Mouse (Mus musculus) adrenal gland, adult 8-10 months (tissue): Measurements from ENCODE around the gene Phf21a. TPM values are rescaled to one million over a fixed set of nuclear protein-coding genes. Genes with fewer than 3 reads are reported as not detected.

Source experiments
- DNase-seq: peaks from one replicate; pipeline ENCODE4 v3.0.0; 2022
- total RNA-seq, 4 experiments: library from RNA; stranded (reverse); gene quantifications; 2 replicates each; pipeline ENCODE4 v1.2.4; 2022

Phf21a gene
- total RNA-seq, 4 experiments from 2014 or later = 65.0 to 107 (median 75.6) TPM

- DNase-seq = no peak
These were observed 141.9 kb downstream of the Phf21a start for GRCm38 (mm10) chr2:92234768-92235332.

DNA sequence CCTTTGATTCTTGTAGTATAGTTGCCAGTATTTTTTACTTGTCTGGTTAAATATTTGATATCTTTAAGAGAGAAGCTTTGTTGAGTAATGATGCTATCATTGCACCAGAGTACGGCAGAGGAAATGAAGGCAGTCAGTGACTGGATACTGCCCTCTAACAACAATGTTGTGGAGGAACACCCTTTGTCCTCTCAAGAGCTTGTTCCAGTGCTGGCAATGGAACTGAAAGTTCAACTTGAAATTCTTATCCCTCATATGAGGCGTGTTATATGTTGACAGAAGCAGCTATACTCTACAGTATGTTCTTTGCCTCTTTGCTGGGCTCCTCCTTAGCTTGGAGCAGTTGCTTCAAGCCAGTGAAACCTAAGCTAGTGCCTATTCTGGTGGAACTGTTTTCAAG, 147.4 kb downstream of the Phf21a start:
- no peak for DNase-seq

GRCm38 (mm10) chr2:92240816-92241215, 147.9 kb downstream of the Phf21a start:
- no peak for DNase-seq

- DNase-seq = no peak
These were observed 148.4 kb downstream of the Phf21a start for GRCm38 (mm10) chr2:92241317-92241716.

- DNase-seq = no peak
These were observed 153.2 kb downstream of the Phf21a start for GRCm38 (mm10) chr2:92246112-92246511.

- no peak for DNase-seq
These were observed 154.8 kb downstream of the Phf21a start for GRCm38 (mm10) chr2:92247711-92248110.

DNA sequence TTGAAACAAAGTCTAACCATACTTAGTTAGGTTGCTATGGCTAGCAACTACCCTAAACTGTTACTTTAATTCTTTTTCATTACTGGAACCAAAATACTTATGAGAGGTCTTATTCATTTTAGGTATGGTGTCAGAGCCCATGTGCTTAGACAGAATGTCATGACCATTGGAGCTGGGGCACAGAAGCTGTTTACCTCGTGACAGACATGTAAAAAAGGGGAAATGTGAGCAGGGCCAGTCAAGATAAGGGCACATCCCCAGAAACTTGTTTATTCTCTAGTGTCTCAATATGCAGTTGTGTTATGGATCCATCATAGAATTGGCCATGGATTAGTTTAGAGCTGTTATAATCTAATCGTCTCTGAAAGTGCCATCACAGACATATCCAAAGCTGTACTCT, 157.6 kb downstream of the Phf21a start:
- DNase-seq = no peak

DNA sequence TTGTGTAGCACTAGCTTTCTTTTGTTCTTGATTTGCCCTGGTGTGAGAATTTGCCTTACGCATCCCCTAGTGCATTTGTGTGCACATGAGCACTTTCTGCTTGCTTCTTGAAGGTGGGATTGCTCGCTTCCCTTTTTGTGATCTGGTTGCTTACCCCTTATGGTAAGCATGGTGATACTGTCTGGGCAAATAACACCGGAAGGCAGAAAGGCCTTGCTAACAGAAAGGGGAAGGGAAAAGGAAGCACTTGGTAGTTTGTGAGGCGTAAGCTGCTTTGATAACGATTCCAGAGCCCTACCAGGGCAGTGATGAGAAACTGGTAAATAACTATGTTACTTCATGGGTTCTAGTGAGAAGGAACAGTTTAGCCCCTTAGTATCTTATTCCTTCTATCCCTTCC, 160.9 kb downstream of the Phf21a start:
- DNase-seq = no peak

GRCm38 (mm10) chr2:92256141-92256540, 163.2 kb downstream of the Phf21a start:
- no peak for DNase-seq

DNA sequence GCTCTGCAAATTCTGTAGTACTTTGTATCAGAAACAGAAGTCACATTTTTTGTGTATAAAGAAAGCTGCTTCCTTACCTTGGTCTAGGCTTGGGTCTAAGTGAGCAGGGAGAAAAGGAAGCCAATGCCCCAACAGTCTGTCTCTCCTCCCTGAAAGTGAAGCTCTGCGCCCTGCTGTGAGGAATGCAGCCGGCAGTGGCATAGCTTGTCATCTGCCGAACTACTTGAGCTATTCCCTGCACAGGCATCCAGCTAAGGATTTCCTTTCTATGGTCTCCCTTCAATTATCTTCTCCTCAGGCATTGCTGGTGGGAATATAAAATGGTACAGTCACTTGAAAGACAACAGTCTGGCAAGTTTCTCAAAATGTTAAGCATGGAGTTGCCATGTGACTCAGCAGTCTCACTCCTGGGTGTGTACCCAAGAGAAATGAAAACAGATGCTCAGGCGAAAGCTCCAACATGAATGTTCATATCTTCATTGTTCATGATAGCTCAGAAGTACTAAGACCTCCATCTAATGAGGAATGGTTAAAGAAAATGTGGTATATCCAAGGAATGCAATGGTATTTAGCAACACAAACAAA, 164.5 kb downstream of the Phf21a start:
- no peak for DNase-seq

GRCm38 (mm10) chr2:92259924-92260323, 167.0 kb downstream of the Phf21a start:
- DNase-seq = no peak

DNA sequence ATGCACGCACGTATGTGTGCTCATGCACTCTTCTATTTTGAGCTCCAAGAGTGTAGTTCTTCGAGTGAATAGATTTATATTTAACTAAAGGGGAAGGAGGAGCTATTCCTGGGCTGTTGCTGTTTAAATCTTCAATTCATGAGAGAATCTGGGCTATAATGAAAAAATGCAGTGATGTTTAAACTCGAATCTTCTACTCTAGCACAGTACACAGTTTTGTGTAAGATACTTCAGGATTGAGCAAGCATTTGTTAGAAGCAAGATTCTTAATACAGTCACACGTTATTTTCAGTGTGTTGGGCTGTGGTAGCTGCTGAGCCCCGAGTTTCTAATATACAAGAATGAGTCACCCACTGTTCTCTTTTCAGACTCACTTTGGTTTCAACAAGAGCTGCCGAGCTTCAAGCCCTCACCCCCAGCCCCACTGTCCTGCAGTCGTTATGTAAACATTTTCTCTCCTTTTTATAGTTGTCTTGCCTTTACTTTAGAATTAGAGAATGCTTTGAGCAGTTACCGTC, 173.2 kb downstream of the Phf21a start:
- DNase-seq = no peak

DNA sequence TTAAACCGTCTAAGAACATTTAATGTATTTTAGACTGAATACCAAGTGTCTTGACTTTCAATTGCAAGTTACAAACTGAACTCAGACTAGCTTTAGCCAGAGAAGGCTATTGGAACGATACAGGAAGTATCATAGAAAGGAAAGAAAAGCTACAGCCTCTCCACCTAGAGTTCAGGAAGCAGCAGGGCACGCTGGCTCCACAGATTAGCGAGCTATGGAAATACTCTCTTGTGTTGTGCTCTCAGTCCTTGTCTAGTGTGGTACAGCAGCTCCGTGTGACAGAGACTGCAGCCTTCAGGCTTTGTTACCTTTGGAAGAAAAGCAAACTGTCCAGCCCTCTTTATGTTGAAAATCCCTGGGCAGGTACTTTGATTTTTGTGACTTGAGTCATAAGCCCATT, 176.3 kb downstream of the Phf21a start:
- no peak for DNase-seq

DNA sequence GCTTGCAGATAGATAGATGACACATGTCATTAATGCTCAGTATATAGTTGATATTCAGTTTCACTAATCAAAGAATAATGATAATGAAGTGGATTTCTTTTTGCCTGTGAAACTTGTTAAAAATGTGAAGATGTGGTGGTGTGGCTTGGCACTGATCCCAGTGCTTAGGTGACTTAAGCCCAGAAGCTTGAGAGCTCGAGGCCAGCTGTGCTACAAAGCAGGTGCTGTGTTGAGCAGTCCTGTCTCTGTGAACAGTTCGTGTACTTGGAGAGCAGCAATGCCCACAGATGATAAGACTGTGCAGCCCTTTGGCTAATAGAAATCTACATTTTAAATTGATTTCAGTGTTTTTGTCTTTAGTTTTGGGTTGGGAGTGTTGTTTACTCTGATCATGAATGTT, 179.6 kb downstream of the Phf21a start:
- DNase-seq = no peak

- no peak for DNase-seq
These were observed 180.3 kb downstream of the Phf21a start for GRCm38 (mm10) chr2:92273101-92273801.

DNA sequence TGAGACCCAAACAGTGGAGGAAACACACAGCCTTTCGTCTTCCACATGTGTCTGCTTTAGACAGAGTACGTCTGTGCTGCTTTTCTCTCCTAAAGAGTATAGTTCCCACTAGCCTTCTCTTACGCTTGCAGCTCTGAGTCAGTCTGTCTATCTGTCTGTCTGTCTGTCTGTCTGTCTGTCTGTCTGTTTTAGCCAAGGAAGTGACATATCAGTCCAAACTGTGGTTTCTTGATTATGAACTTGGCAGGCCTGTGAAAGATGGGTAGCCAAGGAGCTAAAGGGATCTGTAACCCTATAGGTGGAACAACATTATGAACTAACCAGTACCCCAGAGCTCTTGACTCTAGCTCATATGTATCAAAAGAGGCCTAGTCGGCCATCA, 180.9 kb downstream of the Phf21a start:
- no peak for DNase-seq

DNA sequence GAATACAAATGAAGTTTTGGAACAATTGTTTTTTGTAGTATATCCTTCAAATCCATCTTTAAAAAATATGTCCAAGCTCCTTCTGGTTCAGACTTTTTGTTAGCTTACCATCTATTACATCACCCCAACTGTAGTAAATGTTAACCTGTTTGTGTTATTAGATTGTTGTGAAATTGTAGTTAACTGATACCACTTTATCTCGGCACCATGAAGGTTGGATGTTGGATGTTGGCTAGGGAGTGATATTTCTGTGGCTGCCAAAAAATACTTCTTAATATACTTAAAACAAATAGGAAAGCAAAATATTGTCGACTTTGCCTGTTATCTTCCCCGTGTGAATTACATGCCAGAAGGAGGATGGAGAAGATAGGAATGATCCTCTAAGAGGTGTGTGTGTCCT, 184.9 kb downstream of the Phf21a start:
- DNase-seq = no peak

- DNase-seq = no peak
These were observed 185.7 kb downstream of the Phf21a start for GRCm38 (mm10) chr2:92278663-92279062.

- DNase-seq = no peak
These were observed 186.5 kb downstream of the Phf21a start for GRCm38 (mm10) chr2:92279398-92279797.

DNA sequence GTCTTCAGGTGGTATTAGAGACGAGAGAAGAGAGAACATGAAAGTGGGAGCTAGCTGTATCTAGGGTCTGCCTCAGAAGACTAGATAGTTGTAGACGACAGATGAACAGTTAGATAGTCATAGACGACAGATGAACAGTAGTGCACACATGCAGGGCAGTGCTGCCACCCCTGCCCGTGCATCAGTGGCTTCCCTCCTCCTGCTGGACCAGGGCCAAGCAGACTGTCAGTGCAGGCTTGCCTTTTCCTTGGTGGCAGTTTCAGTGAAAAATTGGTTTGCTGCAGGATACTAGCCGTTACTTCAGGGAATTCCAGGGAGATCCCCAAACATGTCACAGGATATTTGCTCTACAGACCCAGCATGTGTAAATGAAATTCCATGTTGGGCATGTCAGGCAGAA, 192.7 kb downstream of the Phf21a start:
- no peak for DNase-seq

DNA sequence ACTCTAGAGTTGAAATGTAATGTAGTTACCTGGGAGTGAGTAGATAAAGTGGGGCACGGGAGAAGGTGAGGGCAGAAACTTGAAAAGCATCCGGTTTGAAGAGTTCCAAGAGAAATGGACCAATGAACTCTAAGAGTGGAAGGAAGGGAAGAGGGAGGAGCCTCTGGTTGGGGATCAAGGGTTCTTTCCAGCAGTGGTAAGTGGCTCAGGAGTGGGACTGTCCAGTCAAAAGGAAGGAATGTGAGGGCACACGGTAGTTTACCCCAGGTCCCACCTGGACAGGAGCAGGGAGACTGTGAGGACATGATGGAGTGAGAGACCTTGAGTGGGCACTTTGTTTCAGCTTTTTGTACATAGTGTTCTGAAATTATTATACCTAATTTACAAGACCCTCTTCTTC, 196.4 kb downstream of the Phf21a start:
- no peak for DNase-seq

GRCm38 (mm10) chr2:92291526-92291925, 198.6 kb downstream of the Phf21a start:
- no peak for DNase-seq

DNA sequence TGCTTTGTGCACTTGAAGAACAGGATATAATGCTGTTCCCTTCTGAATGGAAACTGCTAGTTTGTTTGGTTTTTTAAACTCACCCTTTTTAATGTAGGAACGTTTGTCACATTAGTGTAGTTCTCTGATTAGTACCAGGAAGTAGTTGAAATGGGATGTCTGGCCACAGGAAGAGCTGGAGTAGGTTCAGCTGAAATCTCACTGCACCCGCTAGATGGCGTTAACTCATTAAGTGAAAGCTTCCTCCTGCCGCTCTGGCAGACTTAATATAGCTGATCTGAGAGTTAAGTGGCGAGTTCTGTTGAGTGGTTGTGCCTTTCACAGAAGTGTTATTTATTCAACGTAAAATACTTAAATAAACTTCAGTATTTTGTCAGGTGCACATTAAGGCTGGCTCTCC, 203.5 kb downstream of the Phf21a start:
- peak; percentile 66 for DNase-seq

- no peak for DNase-seq
These were observed 207.0 kb downstream of the Phf21a start for GRCm38 (mm10) chr2:92299896-92300295.
